Mouse (Mus musculus): ENCODE results near the gene Gm49450.

- TF ChIP-seq CTCF (IDR thresholded peaks at IDR 0.05; ENCODE audit: low read depth) = no peak
- TF ChIP-seq EP300 (IDR thresholded peaks at IDR 0.05; ENCODE audit: low read depth) = no peak
Observed at GRCm38 (mm10) chr15:98894746-98895634, 58.4 kb downstream of the Gm49450 start.

All from heart, postnatal 0 days (tissue).